Mouse (Mus musculus) cerebellum, postnatal 36 days (tissue): ENCODE results near the gene Wdr91.
A peak's percentile ranks its signal among the peaks of the same experiment; 100 is the strongest.

Source experiments
- DNase-seq, 2 experiments: peaks; one replicate each; pipeline ENCODE4 v3.0.0; 2021 to 2022; ENCODE audit warnings: mixed read lengths in 2 of 2

Gene Wdr91

GRCm38 (mm10) chr6:34877509-34878321 is 33.0 kb downstream of the Wdr91 start, which contains the start of gene Cyren:
TSS of gene Cyren (minus strand) at chr6:34878060.
- DNase-seq: peak; percentile 86 to 92

GRCm38 (mm10) chr6:34876835-34877156 is 33.9 kb downstream of the Wdr91 start:
- no peak for DNase-seq

DNA sequence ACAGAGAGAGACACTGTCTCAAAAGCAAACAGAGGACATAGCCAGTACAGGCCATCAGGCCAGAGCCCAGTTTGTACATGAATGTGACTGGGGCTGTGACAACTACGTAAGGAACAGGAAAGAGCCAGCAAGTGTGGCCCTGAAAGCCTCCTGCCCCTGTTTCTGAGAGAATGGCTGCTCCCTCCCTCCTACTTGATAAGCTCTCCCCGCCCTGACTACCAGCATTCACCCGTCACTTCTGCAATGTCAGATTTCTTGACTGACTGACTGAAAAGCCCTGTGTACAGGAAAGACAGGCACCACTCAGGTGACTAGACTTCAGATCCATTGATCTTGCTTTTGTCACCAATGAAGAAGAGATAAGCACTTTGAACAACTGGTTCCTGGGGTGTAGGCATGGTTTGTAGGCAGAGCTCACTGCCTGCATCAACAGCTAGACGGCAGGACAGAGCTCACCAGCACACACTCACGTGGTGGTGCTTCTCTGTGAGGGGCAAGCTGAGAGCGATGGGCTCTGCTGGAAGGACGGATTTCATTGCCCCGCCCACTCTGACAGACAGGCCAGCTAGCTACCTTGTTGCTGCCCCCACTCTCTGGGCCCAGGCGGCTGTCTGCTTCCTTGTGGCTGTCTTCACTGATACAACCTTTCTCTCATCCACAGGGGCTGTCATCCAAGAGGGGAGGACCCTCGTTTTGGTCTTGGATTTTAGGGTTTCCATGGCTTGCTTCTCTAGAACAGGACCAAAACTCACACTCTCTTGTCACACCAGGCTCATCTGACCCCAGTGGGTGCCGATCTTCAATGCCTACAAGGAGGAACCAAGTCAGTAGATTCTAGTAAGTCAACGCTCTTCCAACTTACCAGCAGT is 34.5 kb downstream of the Wdr91 start:
- no peak for DNase-seq

DNA sequence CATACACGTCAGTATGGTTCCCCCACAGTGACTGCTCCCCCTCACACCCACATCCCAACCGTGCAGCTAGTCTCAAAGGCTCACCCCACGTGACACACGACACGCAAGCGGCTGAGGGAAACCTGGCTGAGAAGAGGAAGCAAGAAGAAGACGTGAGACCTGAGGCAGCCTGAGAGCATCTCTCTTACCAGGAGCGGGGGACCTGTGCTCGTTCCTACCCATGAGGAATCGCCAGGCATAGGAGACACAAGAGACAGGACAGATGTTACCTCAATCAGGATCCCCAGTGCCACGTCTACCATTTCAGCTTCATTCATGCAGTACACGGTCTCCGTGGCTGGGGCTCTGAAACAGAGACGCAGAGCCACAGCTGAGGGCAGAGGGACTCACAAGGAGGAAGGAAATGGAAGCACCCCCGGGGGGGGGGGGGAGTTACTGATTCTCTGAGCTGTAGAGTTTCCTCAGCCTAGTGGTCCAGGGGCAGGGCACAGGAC is 35.4 kb downstream of the Wdr91 start:
- DNase-seq: no peak

GRCm38 (mm10) chr6:34874101-34874921 is 36.4 kb downstream of the Wdr91 start:
- DNase-seq: no peak

GRCm38 (mm10) chr6:34872871-34873270 is 37.8 kb downstream of the Wdr91 start:
- no peak for DNase-seq

DNA sequence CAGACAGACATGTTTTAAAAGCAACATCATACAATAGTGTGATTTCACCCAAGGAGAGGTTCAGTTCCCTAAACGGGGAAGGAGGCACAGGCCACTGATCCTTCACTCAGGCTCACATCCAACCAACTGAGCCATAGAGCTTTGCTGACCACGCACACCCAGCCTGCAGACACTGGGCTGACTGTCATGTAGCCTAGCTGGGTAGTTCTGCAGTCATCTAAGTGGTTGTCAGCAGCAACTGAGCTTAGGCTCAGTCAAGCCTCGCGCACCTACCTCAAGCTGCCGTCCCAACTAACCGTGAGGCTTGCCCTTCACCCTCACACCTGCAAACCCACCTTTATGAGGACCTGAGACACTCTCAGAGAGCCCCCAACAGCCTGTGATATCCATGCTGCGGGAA is 38.7 kb downstream of the Wdr91 start:
- DNase-seq: no peak

DNA sequence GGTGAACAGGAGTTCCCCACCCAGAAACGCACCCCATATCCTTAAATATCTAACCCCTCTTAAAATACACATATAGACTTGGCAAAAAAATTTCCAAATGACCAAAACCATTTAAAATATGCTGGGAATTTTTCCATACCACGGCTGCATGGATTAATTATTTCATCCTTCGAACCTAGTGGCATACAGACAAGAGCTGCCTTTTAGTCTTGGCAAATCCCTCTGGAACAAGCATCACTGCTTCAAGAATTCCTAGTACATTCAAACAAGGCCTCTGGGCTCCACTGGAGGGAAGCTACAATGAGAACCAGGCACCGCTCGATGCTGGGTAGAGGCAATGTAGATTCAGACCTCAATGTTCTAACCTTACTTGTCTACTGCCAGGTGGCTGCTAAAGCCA is 40.0 kb downstream of the Wdr91 start:
- no peak for DNase-seq

GRCm38 (mm10) chr6:34870136-34870535 is 40.5 kb downstream of the Wdr91 start:
- DNase-seq: no peak

- DNase-seq: no peak
Observed at GRCm38 (mm10) chr6:34869225-34869915, 41.3 kb downstream of the Wdr91 start.

DNA sequence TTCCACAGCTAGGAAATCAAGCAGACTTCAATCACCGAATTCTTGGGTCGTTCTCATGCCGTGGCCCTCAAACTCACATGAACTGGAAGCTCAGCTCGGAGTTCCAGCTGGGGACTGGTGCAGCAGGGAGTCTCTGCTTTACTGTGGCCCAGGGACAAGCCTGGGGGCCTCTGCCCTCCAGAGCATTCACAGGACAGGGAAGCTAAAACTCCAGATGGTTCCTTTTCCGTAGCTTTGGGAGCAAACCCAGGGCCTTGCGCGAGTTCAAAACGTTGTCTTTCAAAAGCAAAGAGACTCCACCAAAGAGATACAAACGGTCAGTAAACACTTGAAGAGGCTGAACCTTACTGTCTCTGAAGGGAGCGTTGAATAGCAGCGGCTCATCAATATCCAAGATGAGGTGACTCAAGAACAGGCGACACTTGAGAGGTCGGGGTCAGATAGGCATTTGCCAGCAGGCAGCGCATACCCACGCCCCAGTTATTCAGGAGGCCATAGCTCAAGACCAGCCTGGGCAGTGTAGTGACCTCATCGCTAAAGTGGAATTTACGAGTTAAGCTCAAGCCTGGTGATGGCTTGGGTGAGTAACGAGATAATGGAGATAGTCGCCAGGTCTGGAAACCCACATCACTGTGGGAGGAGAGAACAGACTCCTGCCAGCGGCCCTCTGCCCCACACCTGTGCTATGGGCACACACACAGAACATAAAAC is 42.0 kb downstream of the Wdr91 start:
- no peak for DNase-seq

- DNase-seq: no peak
Observed at GRCm38 (mm10) chr6:34867995-34868350, 42.7 kb downstream of the Wdr91 start.

DNA sequence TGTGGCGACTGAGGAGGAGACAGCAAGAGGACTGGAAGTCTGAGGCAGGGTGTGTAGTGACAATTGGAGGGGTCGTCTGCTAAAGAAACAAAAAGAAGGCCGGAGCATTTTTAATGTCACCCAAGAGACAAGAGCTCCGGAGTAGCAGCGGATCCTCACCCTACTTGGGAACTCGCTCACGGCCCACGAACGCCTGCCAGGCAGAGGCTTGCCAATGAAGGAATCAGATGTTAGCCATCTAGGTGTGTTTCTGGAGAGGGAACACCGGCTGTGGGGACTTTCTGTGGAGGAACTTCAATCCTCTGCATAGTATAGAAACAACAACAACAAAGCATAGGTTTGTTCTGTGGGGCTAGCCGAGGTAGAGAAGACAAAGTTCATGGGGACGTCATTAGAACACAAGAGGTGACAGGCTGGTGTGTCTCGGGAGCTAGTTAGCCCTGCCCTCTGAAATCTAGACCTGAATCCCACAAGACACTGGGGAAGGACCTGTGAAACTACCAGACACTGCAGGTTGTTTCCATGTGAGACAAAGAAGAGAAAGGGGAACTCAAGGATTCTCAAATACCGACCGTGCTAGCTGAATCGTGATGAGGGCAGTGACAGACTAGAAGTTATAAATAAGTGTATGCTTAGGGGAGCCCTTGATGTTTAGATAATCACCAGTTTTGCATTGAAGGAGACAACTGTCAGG is 43.2 kb downstream of the Wdr91 start:
- no peak for DNase-seq

DNA sequence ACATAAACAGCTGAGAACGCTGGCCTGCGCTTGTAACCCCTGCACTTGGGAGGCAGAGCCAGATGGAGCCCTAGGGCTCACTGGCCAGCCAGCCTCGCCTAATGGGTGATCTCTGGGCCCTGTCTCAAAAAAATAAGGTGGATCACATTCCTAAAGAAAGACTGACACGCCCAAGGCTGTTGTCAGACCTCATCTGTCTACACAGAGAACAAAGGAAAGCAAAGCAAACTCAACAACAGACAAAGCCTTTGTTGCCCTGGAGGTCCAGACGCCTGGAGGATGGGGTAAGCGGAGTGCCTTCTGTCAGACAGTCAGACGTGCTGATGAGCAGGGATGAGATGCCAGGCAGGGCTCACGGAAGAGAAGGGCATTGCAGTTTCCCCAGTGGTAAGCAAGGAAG is 43.9 kb downstream of the Wdr91 start:
- DNase-seq: no peak

- no peak for DNase-seq
Observed at GRCm38 (mm10) chr6:34865711-34866593, 44.7 kb downstream of the Wdr91 start.

- DNase-seq: no peak
Observed at GRCm38 (mm10) chr6:34865213-34865612, 45.5 kb downstream of the Wdr91 start.

- DNase-seq: no peak
Observed at GRCm38 (mm10) chr6:34863786-34864514, 46.7 kb downstream of the Wdr91 start.

DNA sequence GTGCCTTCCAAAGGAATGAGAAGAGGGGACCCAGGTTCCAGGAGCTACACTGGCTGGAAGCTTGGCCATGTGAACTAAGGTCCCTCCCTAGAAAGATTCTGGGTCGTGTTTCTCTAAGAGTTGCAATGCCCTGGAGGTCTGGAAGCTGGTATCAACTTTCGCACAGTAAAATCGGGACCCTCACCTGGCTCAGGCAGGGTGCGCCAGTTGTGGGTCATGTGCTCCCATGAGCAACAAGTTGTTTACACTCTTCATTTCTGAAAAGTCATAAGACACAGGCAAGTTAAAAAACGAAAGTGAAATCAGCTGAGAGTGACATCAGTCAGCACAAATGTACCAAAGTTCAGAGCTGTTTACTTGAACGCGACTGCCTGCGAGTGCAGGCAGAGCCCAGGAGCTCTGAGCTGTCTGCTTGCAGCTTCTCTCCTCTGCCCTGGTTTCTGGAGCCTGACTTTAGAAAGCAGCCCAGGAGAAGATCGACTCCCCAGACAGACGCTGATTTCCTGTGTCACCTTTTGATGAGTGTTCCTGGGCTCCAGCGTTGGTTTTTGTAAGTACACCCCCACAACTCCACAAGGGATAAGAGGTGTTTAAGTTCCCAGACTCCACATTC is 47.8 kb downstream of the Wdr91 start, which contains the start of gene Tmem140:
TSS of gene Tmem140 (plus strand) at position 356 of the 613 bp plus-strand sequence.
- DNase-seq: no peak

DNA sequence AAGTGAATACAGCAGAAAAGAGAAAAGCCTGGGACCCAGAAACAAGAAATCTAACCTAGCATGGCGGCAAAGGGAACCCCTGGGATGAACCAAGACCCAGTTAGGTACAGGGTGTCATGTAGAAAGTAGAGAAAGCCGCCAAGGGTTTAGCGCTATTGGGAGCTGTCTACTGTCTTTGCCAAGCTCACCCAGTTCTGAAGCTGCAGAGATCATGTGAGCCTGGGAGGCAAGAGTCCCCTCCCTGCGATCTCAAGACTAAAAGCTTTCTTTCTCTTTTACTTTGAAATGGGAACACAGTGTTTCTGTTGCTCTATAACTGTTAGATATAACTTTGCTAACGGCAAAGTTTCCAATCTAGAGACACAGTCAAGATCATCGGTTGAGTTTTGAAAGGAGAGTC is 48.3 kb downstream of the Wdr91 start:
- no peak for DNase-seq
